Mouse (Mus musculus): Measurements from ENCODE around the gene Gm14419. TPM values are rescaled to one million over a fixed set of nuclear protein-coding genes. Genes with fewer than 3 reads are reported as not detected.
"Not testable (repeated sequence)": the region's sequence is repeated elsewhere in the genome, so short reads cannot be mapped to it uniquely, and the experiment has no call there.

Gene Gm14419
- total RNA-seq (2012; rRNA removed) (0.29 and 0.89 TPM in 2 replicates), polyA plus RNA-seq (2012; ENCODE audit: insufficient read depth in 1 of 2, insufficient read length in 2 of 2, low read depth in 1 of 2, low replicate concordance in 2 of 2, missing spikeins in 1 of 2) (under 1 TPM in 1 of 2 experiments, not detected in 1; 0.14 TPM)

- not testable (repeated sequence) for DNase-seq (ENCODE audit: low read depth, low spot score); H3K27me3 ChIP-seq (ENCODE audit: control insufficient read depth in 1 of 2, insufficient read depth in 2 of 2, low read length in 2 of 2); H3K36me3 ChIP-seq (ENCODE audit: control insufficient read depth in 1 of 2, insufficient read depth in 2 of 2, low read length in 2 of 2); H3K27ac ChIP-seq (ENCODE audit: control insufficient read depth, low read depth, low read length); H3K4me3 ChIP-seq (ENCODE audit: control insufficient read depth in 1 of 2, insufficient read depth in 1 of 2, low read depth in 2 of 2, low read length in 2 of 2); H3K79me2 ChIP-seq (ENCODE audit: control insufficient read depth, insufficient read depth, low read length, poor library complexity); H3K9me3 ChIP-seq (replicated peaks; ENCODE audit: insufficient read depth, low read length); H3K9ac ChIP-seq (ENCODE audit: control insufficient read depth, low read depth, low read length, poor library complexity, severe bottlenecking); H3K4me1 ChIP-seq (ENCODE audit: control insufficient read depth in 1 of 2, insufficient read depth in 2 of 2, low read length in 2 of 2)
Measured at GRCm38 (mm10) chr2:177000656-177001055, at the start of gene Gm14419. Gene Gm14419 (plus strand): TSS chr2:177000956.

Other genes starting within 250 kb of the Gm14419 start
- 0.31 and 0.78 TPM in 2 replicates for gene Gm14295, start 202.3 kb upstream of the Gm14419 start, total RNA-seq (2012; rRNA removed)
- not detected for gene Gm14295, start 202.3 kb upstream of the Gm14419 start, polyA plus RNA-seq (2012; ENCODE audit: insufficient read depth in 1 of 2, insufficient read length in 2 of 2, low read depth in 1 of 2, low replicate concordance in 2 of 2, missing spikeins in 1 of 2)
- not detected in 2 replicates for gene Gm14408, start 169.8 kb upstream of the Gm14419 start, total RNA-seq (2012; rRNA removed)
- gene Gm14408, start 169.8 kb upstream of the Gm14419 start, polyA plus RNA-seq (2012; ENCODE audit: insufficient read depth in 1 of 2, insufficient read length in 2 of 2, low read depth in 1 of 2, low replicate concordance in 2 of 2, missing spikeins in 1 of 2) = not detected
- 8.7 and 18.2 TPM in 2 replicates for gene Gm14296, start 73.1 kb upstream of the Gm14419 start, total RNA-seq (2012; rRNA removed)
- gene Gm14296, start 73.1 kb upstream of the Gm14419 start, polyA plus RNA-seq (2012; ENCODE audit: insufficient read depth in 1 of 2, insufficient read length in 2 of 2, low read depth in 1 of 2, low replicate concordance in 2 of 2, missing spikeins in 1 of 2) = 1,000 to 10,000 TPM in 1 of 2 experiments, 10 to 100 TPM in 1; 10.6 to 1,392 TPM
- gene Gm14401, start 73.4 kb downstream of the Gm14419 start, total RNA-seq (2012; rRNA removed) = 1.6 and 2.2 TPM in 2 replicates
- gene Gm14401, start 73.4 kb downstream of the Gm14419 start, polyA plus RNA-seq (2012; ENCODE audit: insufficient read depth in 1 of 2, insufficient read length in 2 of 2, low read depth in 1 of 2, low replicate concordance in 2 of 2, missing spikeins in 1 of 2) = 1,000 to 10,000 TPM in 1 of 2 experiments, under 1 TPM in 1; 0.35 to 1,276 TPM
- gene Gm14410, start 205.5 kb downstream of the Gm14419 start, total RNA-seq (2012; rRNA removed) = 14.0 and 15.9 TPM in 2 replicates
- 1,000 to 10,000 TPM in 1 of 2 experiments, 10 to 100 TPM in 1; 11.3 to 1,318 TPM for gene Gm14410, start 205.5 kb downstream of the Gm14419 start, polyA plus RNA-seq (2012; ENCODE audit: insufficient read depth in 1 of 2, insufficient read length in 2 of 2, low read depth in 1 of 2, low replicate concordance in 2 of 2, missing spikeins in 1 of 2)